Mouse (Mus musculus): ENCODE results near the gene Hist1h2ap.
"Not testable (repeated sequence)": the region's sequence is repeated elsewhere in the genome, so short reads cannot be mapped to it uniquely, and the experiment has no call there.

The Hist1h2ap gene

DNA sequence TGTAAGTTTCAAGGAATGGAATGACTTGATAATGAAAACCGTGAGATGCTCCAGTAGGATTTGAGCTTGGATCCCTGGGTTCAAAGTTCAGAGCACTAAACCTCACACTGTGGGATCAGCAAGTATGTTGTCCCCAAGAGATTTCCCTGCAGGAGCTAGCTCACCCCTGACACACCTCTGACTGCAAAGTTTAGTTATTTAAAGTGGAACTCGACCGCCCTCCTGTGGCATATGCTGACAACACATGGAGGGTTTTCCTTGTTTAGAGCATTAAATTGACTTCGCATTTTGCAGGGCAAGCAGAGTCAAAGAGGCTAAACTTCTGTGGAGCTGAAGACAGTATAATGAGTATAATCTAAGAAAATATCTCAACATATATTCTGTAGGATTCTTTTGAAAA lies 30.2 kb downstream of the Hist1h2ap start:
- DNase-seq = not testable (repeated sequence)

DNA sequence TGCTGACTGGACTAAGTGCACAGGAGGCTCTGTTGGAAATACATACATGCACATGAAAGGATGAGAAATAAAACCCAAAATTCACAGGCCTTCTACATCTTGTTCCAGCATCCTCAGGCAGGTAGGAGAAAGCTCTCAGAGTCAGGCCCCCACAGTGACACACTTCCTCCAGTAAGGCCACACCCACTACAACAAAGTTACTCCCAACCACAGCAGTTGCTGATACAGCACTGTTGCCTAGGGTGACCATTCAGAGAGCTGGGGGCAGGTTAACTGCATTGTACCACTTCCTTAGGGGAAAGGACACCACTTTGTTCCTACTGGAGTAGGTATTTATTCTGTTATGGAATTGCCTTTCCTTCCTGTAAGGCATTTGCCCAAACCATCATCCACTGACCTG lies 36.1 kb downstream of the Hist1h2ap start:
- not testable (repeated sequence) for DNase-seq

DNA sequence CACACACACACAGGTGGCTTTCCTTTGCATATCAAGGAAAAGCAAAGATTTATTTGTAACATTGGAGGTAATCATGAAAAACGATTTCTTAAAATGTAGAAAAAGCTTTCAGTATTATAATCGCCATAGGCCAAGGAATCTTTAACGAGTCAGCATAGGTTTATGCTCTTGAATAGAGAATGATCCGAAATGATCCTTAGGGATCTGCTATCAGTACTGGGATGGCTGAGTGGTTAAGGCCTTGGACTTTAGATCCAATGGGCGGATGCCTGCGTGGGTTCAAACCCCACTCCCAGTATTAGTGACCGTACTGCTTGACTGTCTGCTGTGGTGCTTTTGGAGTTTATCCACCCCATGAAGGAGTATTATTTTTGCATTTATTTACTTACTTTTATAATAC lies 37.7 kb downstream of the Hist1h2ap start:
- DNase-seq = no peak

DNA sequence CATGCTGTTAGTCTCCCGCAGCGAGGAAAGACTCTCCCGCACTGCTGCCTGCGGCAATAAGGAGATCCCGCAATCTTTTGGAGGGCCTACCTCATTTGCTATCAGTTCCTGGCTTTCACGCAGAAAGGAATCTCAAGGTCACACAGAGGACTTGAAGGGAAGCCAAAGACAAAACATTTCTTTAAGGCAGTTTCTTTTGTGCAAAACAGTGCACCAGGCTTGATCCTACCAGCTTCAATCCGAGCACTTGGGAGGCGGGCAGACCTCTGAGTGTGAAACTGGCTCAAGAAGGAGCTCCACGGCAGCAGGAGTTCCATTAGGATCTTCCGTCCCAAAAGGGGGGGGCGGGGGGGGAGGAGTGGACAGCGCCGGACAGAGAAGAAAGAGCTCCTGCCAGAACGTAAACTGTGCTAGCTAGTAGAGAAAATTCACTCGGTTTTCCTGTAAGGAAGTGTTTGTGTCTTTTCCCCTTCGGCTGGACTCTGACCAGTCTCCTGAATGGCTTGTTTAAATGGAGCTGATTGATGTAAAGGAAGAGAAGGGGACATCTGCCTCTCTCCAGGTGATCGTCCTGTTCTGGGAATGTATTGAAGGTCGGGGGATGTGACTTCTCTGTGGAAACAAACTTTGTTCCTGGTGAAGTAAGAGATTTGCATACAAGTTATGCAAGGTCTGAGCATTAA lies 42.6 kb downstream of the Hist1h2ap start:
- DNase-seq = no peak

DNA sequence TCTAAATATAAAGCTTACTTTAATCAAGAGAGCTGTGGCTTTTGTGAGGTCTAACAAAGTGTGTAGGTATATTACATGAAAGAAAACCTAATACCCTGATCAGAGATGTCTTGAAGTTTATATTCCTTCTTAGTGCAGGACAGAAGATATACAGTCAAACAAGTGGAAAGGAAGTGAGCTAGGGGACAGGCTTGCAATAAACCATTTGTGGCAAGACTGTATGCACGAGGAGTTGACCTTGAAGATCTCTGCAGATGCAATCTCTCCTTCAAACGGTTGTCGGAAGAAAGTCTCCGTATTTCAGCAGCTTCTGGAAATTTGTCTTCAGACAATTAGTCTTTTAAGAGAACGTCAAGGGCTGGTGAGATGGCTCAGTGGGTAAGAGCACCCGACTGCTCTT lies 43.4 kb downstream of the Hist1h2ap start:
- no peak for DNase-seq

DNA sequence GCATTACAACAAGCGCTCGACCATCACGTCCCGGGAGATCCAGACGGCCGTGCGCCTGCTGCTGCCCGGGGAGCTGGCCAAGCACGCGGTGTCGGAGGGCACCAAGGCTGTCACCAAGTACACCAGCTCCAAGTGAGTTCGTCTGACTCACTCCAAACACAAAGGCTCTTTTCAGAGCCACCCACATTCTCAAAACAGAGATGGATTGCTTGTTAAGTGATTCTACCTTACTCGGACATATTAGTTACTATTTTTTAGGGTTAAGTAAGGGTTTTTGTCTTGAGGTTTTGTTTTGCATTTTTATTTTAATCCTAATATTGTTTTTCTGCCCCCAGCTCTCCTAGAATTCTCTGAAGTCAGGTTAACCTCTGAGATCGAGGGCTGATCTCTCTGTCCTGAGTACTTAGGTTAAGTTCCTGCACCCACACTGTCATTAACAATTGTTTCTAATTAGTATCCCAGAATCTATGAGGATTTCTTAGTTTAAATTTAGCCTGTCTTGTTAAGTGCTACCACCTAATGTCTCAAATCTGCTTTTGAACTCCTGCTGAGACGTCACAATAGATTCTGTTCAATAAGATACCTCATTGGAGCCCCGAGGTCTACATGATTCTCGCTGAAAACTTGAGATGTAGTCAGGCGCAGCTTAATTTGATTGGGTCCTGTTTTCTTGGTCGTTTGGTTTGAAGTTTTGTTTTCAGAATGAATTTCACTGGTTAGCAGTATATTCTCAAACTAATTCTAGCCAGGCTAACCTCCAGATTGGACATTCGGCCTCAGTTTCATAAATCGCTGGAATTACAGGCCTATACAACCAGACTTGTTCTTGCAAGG lies 45.3 kb downstream of the Hist1h2ap start:
- no peak for DNase-seq

DNA sequence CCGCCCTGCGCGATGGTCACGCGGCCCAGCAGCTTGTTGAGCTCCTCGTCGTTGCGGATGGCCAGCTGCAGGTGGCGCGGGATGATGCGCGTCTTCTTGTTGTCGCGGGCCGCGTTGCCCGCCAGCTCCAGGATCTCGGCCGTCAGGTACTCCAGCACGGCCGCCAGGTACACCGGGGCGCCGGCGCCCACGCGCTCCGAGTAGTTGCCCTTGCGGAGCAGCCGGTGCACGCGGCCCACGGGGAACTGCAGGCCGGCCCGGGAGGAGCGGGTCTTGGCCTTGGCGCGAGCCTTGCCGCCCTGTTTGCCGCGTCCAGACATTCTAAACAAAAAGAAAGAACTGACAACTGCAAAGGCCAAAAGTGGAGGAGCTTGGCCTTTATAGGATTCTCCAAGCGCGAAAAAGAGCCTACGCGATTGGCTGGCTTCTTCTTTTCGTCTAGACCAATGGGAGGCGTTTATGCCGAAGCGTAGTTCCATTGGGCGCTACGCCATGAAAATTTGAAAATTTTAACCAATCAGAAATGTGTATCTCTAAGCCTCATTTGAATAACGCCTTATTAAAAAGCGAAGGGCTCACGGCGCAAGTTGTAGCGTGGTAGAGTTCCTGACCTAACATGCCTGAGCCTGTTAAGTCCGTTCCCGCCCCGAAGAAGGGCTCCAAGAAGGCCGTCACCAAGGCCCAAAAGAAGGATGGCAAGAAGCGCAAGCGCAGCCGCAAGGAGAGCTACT lies 46.2 kb downstream of the Hist1h2ap start, which contains the start of the genes Hist1h2an and Hist1h2bp:
Gene Hist1h2an (minus strand): TSS at position 320 of the 731 bp plus-strand sequence.
Gene Hist1h2bp (plus strand): TSS at position 563 of the 731 bp plus-strand sequence.
- peak; percentile 71 to 84 for DNase-seq

DNA sequence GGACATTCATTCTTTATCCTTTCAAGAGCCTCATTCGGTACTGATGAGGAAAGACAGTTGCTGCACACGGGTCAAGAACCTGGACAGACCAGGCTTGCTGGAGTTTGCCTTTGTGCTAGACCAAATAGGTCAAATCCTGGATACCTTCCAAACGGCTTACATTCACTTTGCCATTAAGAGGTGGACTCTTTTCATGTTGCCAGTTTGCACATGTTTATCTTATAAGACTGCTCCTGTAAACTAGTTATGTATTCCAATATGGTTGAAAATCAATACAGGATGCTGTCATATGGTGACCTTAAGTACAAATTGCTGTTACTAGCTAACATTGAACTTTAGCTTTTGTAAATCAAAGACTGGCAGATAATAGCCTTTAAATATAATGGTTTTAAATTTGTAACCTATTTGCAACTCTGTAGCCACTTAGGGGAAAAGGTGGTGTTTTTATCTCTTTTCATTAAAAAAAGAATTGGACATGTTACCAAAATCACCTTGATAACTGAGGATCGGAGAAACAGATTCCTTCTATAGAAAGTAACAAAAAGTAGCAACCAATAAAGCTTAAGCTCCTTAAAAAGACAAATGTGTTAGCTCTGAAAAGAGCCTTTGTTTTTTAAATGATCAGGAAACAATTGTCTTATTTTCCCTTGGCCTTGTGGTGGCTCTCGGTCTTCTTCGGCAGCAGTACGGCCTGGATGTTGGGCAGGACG lies 47.0 kb downstream of the Hist1h2ap start:
- no peak for DNase-seq

DNA sequence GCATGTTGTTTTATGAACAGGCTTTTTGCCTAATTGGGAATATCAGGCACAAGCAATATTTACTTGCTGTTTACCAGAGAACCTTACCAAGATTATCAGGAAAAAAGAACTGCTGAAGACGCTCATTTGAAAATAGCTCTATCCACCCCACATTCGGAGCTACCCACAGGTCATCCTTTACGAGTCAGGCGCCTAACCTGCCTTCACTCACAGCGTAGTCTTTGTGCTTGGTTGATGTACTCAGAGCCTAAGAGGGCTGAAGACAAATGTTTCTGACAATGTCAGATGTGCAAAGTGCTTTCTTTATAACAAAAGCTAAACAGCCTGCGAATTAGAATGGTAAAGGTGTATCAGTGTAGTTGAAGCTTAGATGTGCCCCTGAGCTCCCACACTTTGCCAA lies 49.0 kb downstream of the Hist1h2ap start:
- DNase-seq = no peak

DNA sequence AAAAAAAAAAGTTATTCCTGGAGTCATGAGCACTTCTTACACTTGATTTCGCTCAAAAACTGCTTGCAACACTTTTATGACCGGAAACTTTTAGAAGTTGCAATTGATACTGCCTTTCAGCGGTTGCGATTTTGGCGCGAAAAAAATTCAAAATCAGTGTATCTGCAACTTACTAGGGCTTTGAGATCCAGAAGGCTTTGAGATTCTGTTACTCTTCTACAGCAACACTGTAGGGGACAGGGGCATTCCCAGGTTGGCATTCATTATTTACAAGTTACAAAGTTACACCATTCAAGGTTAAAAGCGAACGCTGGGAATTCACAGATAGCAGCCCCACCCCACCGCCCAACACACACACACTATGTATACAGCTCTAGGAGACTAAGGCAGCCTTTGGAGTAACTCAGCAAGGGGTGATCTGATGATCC lies 49.6 kb downstream of the Hist1h2ap start:
- DNase-seq = no peak

DNA sequence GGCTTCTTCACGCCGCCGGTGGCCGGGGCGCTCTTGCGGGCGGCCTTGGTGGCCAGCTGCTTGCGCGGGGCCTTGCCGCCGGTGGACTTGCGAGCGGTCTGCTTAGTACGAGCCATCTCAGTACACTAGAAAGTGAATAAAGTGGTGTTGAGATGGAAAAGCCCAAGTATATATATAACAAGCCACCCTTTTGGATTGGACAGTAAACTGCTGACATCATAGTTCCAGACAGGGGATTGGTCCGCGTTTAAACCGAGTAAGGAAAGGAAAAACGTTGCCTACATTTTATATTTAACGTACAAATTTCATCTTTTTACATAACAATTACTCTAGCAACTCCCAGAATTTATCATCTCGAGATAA lies 50.1 kb downstream of the Hist1h2ap start, which contains the start of gene Hist1h3i:
Gene Hist1h3i (minus strand): TSS at position 116 of the 363 bp plus-strand sequence.
- peak; percentile 8 to 21 for DNase-seq
